Mouse (Mus musculus): ENCODE data around the gene Pld1.

The Pld1 gene

DNA sequence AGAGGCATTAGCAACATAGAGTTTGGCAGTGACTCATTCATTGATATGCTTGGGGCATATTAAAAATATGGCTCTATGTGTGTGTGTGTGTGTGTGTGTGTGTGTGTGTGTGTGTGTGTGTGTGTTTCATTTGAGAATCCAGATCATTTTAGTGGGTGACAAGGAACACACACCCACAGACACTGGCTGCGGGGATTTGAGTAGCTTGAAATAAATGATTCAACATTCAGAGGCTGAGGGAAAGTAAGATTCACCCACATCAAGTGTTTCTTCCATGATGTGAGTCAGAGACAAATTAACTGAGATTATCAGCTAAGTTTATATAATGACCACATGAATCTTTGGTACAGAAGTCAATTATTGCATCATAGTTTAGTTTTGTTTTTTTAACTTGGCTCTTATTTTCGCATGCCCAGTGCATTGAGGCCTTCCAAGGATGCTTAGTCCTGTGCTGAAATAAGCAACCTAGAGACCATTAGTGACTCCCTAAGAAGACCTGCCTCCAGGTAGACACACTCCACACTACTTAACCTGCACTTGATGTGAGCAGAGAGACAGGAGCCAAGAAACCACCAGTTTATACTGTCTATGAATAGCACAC, 211.3 kb downstream of the Pld1 start:
- no peak for DNase-seq (ENCODE audit: low read depth, low spot score)

- no peak for DNase-seq (ENCODE audit: low read depth, low spot score)
These were observed 219.5 kb downstream of the Pld1 start for GRCm38 (mm10) chr3:28158006-28158405.

DNA sequence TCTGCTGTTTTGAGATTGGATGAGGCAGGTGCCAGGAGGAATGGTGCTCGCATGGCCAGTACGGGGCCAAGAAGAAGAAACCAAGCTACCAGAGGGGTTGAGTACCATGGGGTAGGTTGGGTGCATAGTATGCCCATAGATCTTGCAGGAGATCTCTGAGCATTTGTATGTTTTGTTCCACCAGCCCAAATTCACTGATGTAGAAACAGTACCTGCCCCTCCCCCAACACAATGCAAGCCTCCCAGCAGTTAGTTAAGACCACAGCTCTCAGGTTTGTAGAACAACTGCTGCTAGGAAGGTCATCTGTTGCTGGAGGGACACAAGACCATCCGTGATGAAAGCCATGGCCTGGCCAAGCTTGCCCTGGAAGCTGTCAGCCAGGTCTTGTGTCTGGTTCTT, 220.4 kb downstream of the Pld1 start:
- DNase-seq (ENCODE audit: low read depth, low spot score), result no peak

DNA sequence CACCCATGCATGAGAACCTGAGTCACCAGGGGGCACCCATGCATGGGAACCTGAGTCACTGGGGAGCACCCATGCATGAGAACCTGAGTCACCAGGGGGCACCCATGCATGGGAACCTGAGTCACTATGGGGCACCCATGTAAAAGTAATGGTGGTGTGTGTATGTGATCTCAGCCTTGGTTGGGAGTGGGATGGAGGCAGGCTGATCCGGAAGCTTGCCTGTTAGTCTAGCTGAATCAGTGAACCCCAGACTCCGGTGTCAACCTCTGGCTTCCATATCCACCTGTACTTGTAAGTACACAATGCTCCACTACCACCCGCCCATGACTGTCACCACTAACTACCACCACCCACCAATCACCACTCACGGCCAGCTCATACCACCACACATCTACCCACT, 223.9 kb downstream of the Pld1 start:
- DNase-seq (ENCODE audit: low read depth, low spot score), result no peak

DNA sequence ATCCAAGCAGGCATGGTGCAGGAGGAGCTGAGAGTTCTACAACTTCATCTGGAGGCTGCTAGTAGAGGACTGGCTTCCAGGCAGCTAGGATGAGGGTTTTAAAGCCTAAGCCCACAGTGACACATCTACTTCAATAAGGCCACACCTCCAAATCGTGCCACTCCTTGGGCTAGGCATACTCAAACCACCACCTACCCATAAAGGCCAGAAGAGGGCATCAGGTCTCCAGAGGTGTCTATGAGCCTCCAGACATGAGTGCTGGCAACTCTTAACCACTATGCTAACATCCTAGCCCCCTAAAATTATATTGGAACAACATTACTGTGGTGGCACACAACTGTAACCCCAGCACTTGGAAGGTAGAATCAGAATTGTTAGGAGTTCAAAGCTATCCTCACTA, 226.2 kb downstream of the Pld1 start:
- peak; percentile 19 for DNase-seq (ENCODE audit: low read depth, low spot score)

- DNase-seq (ENCODE audit: low read depth, low spot score), result peak; percentile 68
These were observed 227.1 kb downstream of the Pld1 start for GRCm38 (mm10) chr3:28165598-28165997.

GRCm38 (mm10) chr3:28167796-28168505, 229.5 kb downstream of the Pld1 start:
- no peak for DNase-seq (ENCODE audit: low read depth, low spot score)

DNA sequence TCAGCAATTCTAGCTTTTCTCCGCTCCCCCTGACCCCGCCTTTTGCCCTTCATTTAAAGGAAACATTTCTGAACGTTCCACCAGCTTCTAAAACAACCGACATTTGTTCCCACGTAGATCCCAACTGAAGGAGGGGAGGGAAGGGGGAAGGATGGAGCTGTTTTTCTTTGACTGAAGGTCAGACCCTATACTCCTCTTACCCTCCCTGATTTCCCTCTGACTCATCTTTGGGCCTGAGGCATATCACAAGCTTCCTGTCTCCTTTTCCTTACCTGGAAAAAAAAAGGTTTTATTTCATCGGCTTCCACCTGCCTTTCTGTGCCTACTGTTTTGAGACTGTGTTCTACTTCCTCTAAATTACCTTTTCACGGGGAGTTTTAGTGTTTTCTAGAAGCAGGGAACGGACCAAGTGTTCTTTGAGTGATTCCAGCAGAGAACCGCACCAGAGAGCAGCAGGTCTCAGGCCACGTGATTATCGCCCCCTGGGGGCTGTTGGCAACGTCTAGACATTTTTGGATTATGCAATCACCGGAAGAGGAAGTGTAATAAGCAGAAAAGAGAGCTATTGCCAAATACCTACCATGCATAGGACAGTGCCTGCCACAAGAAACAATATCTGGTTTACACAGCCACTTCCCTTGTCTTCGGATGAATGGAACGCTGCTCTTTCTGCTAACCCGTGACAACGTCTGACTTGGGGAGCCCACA, 232.6 kb downstream of the Pld1 start:
- DNase-seq (ENCODE audit: low read depth, low spot score), result peak; percentile 22

GRCm38 (mm10) chr3:28175997-28176967, 237.8 kb downstream of the Pld1 start:
- peak; percentile 84 for DNase-seq (ENCODE audit: low read depth, low spot score)

DNA sequence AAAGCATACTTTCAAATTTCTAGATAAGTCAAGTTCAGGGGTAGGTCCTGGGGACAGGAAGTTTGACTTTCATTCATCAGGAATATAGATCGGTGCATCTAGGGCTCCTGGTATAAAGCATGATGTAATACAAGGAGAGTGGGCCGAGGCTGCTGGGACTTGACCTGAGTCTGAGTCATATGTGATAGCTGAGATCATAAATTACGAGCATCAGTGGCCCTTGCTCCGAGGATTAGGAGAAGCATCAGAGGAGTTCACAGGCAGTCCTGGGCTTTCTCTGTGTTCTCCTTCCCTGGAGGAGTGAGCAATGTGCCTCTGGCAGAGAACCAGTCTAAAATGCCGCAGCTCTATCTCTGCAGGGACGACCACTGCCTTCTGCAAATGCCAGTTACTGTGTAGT, 239.8 kb downstream of the Pld1 start:
- no peak for DNase-seq (ENCODE audit: low read depth, low spot score)

Data from R1 (cell line).